In the genomic region with DNA sequence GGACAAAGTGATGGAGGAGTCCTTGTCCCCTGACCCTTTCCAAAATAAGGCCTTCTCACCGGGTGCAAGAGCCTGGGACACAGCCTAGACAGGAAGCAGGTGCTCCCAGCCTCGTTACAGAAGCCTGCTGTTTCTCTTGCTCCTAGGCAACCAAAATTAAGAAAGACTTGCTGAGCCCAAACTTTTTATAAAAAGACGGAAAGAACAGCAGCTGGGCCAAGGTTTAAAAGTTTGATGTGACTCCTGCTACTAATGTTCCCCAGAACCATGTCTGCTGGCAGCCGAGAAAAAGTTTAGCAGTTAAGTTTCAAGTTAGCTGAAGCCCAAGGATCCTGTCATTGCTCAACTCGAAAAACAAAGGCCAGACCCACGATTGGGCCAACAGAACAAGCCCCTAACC, we compare ENCODE assay signal across 14 mouse cellular contexts.
DNase-seq lines count a peak whose midpoint lies in the region; ATAC-seq lines count a peak whose summit lies in the region.
"Had no signal": no experiment of that assay in that cellular context is flagged by ENCODE, and none has a peak within 500 bp of the region (broad histone marks: within the 10 kb centered on the region; RNA-seq: fewer than 3 reads in every experiment).

No protein-coding gene starts in this region.

- H3K27ac ChIP-seq in forebrain, embryonic 10.5 days = peak overlapping the region; percentile 44; the same call in 1 of the 2 replicates
- H3K27ac ChIP-seq in forebrain, embryonic 13.5 days = no peak overlapping the region
- peak overlapping the region; percentile 69 for H3K27ac ChIP-seq in intestine, embryonic 16.5 days (ENCODE audit: low read length)
- H3K27ac ChIP-seq: hindbrain, embryonic 15.5 days; liver, embryonic 14.5 days; midbrain, embryonic 13.5 days had no signal

- DNase-seq in forebrain, embryonic 10.5 days (ENCODE audit: extremely low spot score, low spot score) = no peak
- peak; percentile 5 for DNase-seq in testis, postnatal 14 days (ENCODE audit: low spot score)
- no peak for DNase-seq in testis, postnatal 10 days (ENCODE audit: low spot score)
- DNase-seq in embryo, embryonic 9.5 days (ENCODE audit: extremely low spot score) = no peak
- DNase-seq in right cerebral cortex, postnatal 25 days = no peak
- no peak for DNase-seq in embryo, embryonic 10.5 days (ENCODE audit: low spot score)
- DNase-seq: embryo, embryonic 11 days; right cerebral cortex, postnatal 4 days; thymus, postnatal 36 days had no signal

- no peaks in the 10 kb centered on the region for H3K36me3 ChIP-seq in forebrain, embryonic 10.5 days (replicated peaks)
- peaks cover 50% of the 10 kb centered on the region for H3K36me3 ChIP-seq in forebrain, embryonic 13.5 days (ENCODE audit: poor library complexity, severe bottlenecking)
- H3K36me3 ChIP-seq in intestine, embryonic 16.5 days (ENCODE audit: control insufficient read depth, insufficient read depth, low read length) = no peaks in the 10 kb centered on the region

- H3K4me2 ChIP-seq in forebrain, embryonic 13.5 days = no peak overlapping the region
- no peak overlapping the region for H3K4me2 ChIP-seq in intestine, embryonic 16.5 days (ENCODE audit: low read depth, low read length)
- H3K4me2 ChIP-seq: hindbrain, embryonic 15.5 days; midbrain, embryonic 13.5 days had no signal

- H3K27me3 ChIP-seq in forebrain, embryonic 10.5 days (ENCODE audit: poor library complexity, severe bottlenecking) = no peaks in the 10 kb centered on the region
- H3K27me3 ChIP-seq in forebrain, embryonic 13.5 days = no peaks in the 10 kb centered on the region
- H3K27me3 ChIP-seq in intestine, embryonic 16.5 days (replicated peaks; ENCODE audit: control insufficient read depth, insufficient read depth, low read length) = no peaks in the 10 kb centered on the region
- H3K27me3 ChIP-seq: hindbrain, embryonic 15.5 days; midbrain, embryonic 13.5 days had no signal

- WGBS in forebrain, embryonic 10.5 days = 49% methylated on average over 6 of the region's 6 CpGs
- WGBS in forebrain, embryonic 13.5 days = 40% methylated on average over 6 of the region's 6 CpGs
- 40% methylated on average over 6 of the region's 6 CpGs for WGBS in intestine, embryonic 16.5 days

- no peak overlapping the region for H3K4me3 ChIP-seq in forebrain, embryonic 10.5 days
- no peak overlapping the region for H3K4me3 ChIP-seq in forebrain, embryonic 13.5 days
- H3K4me3 ChIP-seq in intestine, embryonic 16.5 days (ENCODE audit: low read length) = no peak overlapping the region
- H3K4me3 ChIP-seq: hindbrain, embryonic 15.5 days; midbrain, embryonic 13.5 days had no signal

- H3K4me1 ChIP-seq in forebrain, embryonic 10.5 days = peaks cover 8% of the 10 kb centered on the region
- no peaks in the 10 kb centered on the region for H3K4me1 ChIP-seq in forebrain, embryonic 13.5 days
- H3K4me1 ChIP-seq in intestine, embryonic 16.5 days (ENCODE audit: control insufficient read depth, insufficient read depth, low read length) = peaks cover 4% of the 10 kb centered on the region; the same call in 1 of the 2 replicates
- H3K4me1 ChIP-seq: hindbrain, embryonic 15.5 days; midbrain, embryonic 13.5 days had no signal

- no peaks in the 10 kb centered on the region for H3K9me3 ChIP-seq in forebrain, embryonic 10.5 days
- no peaks in the 10 kb centered on the region for H3K9me3 ChIP-seq in forebrain, embryonic 13.5 days (replicated peaks)
- no peaks in the 10 kb centered on the region for H3K9me3 ChIP-seq in intestine, embryonic 16.5 days (ENCODE audit: control insufficient read depth, low read length)
- H3K9me3 ChIP-seq: hindbrain, embryonic 15.5 days; midbrain, embryonic 13.5 days had no signal

- no peak for ATAC-seq in forebrain, embryonic 13.5 days
- no peak; the same call in 1 of the 2 replicates for ATAC-seq in intestine, embryonic 16.5 days
- ATAC-seq: midbrain, embryonic 13.5 days had no signal

- H3K9ac ChIP-seq in forebrain, embryonic 13.5 days = no peak overlapping the region
- H3K9ac ChIP-seq in intestine, embryonic 16.5 days (ENCODE audit: low read depth, low read length) = no peak overlapping the region
- H3K9ac ChIP-seq: hindbrain, embryonic 15.5 days; liver, embryonic 14.5 days; midbrain, embryonic 13.5 days had no signal
